Mouse (Mus musculus): ENCODE measurements at regions not wholly inside any gene's neighbourhood (a gene's known extent, or its start where the extent isn't known, plus 50 kb on each side); places are given as distances from the start of the nearest gene placed in this dataset.

GRCm38 (mm10) chr12:10572378-10572650 is 181.7 kb downstream of the Rdh14 start:
- DNase-seq (ENCODE audit: low spot score), result no peak

- no peak for DNase-seq (ENCODE audit: low spot score)
Measured at GRCm38 (mm10) chr12:10573381-10573780, 182.8 kb downstream of the Rdh14 start.

GRCm38 (mm10) chr12:10582840-10583614 is 192.5 kb downstream of the Rdh14 start:
- DNase-seq (ENCODE audit: low spot score), result no peak

- DNase-seq (ENCODE audit: low spot score), result no peak
Measured at GRCm38 (mm10) chr12:10584026-10584425, 193.5 kb downstream of the Rdh14 start.

- DNase-seq (ENCODE audit: low spot score), result peak; percentile 40
Measured at GRCm38 (mm10) chr12:10589537-10589936, 199.0 kb downstream of the Rdh14 start.

- DNase-seq (ENCODE audit: low spot score), result peak; percentile 22
Measured at GRCm38 (mm10) chr12:10597976-10598746, 207.6 kb downstream of the Rdh14 start.

GRCm38 (mm10) chr12:10600111-10600510 is 209.5 kb downstream of the Rdh14 start:
- no peak for DNase-seq (ENCODE audit: low spot score)

GRCm38 (mm10) chr12:10618319-10618718 is 227.7 kb downstream of the Rdh14 start:
- no peak for DNase-seq (ENCODE audit: low spot score)

- DNase-seq (ENCODE audit: low spot score), result no peak
Measured at GRCm38 (mm10) chr12:10620541-10620940, 230.0 kb downstream of the Rdh14 start.

GRCm38 (mm10) chr12:10638591-10638990 is 248.0 kb downstream of the Rdh14 start:
- DNase-seq (ENCODE audit: low spot score), result no peak

- no peak for DNase-seq (ENCODE audit: low spot score)
Measured at GRCm38 (mm10) chr12:10654466-10655184, 264.1 kb downstream of the Rdh14 start.

GRCm38 (mm10) chr12:10655185-10655544 is 264.6 kb downstream of the Rdh14 start:
- no peak for DNase-seq (ENCODE audit: low spot score)

GRCm38 (mm10) chr12:10658826-10659225 is 268.3 kb downstream of the Rdh14 start:
- no peak for DNase-seq (ENCODE audit: low spot score)

- DNase-seq (ENCODE audit: low spot score), result no peak
Measured at GRCm38 (mm10) chr12:10686747-10687146, 296.2 kb downstream of the Rdh14 start.
